Mouse (Mus musculus) retina, adult 2 months (tissue): ENCODE results near the gene Gramd1c.

ENCODE experiments used
- DNase-seq: peaks from one replicate; pipeline ENCODE4 v3.0.0-alpha.2; 2012; ENCODE audit warnings: low read depth, low spot score

Gene Gramd1c

GRCm38 (mm10) chr16:44018372-44018771 is 44.8 kb downstream of the Gramd1c start:
- no peak for DNase-seq

GRCm38 (mm10) chr16:44017707-44018106 is 45.4 kb downstream of the Gramd1c start:
- DNase-seq, result no peak

GRCm38 (mm10) chr16:44016164-44016563 is 47.0 kb downstream of the Gramd1c start:
- no peak for DNase-seq

DNA sequence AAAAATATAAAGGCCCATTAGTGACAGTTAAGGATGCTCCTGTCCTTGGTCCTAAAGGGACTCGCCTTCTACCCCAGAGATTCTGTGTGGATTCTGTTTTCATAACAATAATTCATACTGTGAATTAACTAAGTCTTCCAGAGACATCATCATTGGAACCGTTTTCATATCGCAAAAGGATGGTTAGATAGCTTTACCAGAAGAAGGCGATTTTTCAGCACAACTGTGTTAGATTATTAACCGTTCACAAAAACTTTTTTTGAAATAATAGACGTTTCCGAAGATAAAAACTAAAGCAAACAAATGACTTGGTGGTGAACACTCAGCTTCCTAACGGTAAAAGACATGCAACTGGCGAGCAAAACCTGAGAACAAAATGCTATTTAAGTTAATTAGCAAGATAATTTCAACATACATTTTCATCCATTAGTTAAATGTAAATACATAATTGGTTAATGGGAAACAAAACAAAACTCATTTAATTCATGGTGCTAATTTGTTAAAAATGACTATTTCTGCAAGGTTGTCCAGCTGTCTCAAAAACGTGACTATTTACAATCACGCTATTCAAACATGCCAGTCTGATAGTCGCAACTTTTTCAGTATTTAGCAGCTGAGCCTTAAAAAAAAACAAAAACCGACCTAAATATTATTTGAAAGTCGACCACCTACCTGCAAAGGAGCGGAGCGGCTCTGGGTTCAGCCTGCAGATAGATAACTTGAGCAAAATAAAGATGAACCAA is 47.6 kb downstream of the Gramd1c start:
- DNase-seq, result no peak

- no peak for DNase-seq
These were observed 52.1 kb downstream of the Gramd1c start for GRCm38 (mm10) chr16:44011010-44011409.

GRCm38 (mm10) chr16:44002086-44002485 is 61.1 kb downstream of the Gramd1c start:
- DNase-seq, result no peak

DNA sequence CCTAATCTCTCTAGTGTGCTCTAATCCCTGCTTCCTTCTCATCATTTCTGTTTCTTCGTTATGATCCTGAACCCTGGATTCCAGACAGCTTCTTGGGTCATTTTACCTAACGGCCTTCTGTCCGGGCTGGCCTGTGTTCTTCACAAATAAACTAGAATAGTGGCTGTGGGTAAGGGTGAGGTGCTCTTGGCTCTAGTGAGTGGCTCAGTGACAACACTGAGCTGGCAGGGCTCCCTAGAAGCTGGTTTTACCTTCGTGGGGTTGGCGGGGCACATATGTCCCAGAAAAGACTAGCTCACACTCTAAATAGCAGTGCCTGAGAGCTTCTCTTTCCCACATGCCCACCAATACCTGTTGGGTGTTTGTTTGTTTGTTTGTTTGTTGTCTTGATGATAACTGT is 63.6 kb downstream of the Gramd1c start:
- no peak for DNase-seq

DNA sequence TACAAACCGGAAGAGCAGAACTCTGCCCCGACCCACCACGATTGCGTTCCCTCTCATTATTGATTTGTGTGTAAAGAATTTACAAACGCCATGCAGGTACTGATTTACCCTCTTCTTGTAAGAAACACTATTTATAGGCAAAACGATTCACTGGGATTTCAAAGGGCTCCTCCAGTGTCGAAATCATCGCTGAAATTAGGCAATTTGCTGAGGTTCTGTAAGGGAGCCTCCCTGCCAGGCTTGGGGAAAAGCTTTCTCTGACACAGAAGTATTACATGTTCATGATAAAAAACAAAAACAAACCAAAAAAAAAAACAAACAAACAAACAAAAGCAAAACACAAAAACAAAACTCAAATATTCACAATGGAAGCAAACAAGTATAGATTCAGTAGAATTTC is 64.0 kb downstream of the Gramd1c start:
- no peak for DNase-seq

- DNase-seq, result no peak
These were observed 68.5 kb downstream of the Gramd1c start for GRCm38 (mm10) chr16:43994623-43995022.

DNA sequence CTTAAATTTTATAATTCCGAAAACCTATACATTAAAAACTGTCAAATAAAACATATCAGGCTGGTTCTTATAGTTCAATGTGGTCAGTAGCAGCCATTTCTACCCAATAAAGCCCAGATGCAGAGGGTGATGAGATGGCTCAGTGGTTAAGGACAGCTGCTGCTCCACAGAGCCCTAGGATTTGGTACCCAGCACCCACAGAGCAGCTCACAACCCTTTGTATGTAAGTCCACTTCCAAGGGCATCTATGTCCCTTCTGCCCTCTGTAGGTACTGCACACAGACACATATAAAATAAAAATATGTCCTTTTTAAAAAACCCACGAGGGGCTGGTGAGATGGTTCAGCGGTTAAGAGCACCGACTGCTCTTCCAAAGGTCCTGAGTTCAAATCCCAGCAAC is 76.8 kb downstream of the Gramd1c start:
- DNase-seq, result no peak

- DNase-seq, result no peak
These were observed 83.0 kb downstream of the Gramd1c start for GRCm38 (mm10) chr16:43980110-43980609.

DNA sequence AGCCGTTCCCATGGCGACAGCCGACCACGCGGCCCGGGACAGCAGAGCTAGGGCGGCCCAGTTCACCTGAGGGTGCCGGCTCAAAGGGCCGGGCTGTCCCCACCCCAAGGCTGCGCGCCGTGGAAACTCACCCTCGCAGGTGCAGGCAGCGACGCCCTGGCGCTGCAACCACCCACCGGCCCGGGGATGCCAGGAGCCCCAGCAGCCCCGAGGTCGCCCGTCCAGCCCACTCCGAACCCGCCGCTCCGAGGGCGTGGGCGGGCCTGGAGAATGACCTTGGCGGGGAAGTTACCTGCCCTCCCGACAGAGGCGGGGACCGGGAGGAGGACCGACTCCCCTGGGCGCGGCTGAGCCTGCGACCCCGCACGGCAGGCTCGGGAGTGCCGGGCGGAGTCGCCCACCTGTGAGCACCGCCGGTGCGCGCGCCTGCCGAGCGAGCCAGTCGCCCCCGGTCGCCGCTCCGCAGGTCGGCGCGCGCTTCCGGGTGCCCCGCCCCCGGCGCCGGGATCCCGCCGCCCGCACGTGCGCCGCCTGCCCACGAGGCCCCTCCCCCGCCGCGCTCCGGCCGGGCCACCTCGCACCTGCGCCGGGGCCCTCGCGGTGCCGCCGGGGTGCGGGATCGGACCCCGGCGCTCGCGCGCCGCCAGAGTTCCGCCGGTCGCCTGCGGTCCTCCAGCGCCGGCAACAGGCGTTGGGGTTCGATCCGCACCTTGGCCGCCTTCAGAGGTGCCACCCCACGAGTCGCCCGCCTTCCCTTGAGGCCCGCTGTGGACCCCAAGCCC is 83.6 kb downstream of the Gramd1c start, which contains the start of gene Zdhhc23:
Zdhhc23 (minus strand) TSS at position 464 of the 782 bp plus-strand sequence.
- DNase-seq, result no peak

GRCm38 (mm10) chr16:43979010-43979327 is 84.2 kb downstream of the Gramd1c start:
- no peak for DNase-seq

DNA sequence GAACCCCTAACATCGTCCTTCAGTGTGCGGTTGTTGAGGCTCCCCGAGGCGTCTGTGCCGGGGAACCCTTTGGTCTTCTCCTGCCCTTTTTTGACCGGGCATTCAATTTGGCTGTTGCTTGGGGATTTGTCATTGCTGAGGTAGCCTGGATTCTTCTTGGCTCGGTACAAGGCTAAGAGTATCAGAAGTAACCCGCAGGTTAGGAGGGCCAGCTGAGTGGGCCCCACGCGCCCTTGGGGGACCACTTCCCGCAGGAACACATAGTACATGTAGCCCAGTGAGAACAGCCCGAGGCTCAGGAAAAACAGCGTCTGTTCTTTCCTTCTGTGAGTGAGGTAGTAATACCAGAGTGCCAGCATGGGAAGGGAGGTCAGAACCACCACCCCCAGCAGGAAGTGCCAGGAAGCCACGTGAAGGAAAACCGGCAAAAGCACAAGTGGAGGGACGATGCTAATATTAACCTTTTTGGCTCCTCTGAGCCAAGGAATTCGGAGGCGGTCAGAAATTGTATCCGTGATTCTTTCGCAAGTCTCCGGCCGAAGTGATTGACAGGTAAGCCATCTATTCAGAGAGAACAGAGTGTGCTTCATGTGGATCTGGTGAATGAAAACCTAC is 89.4 kb downstream of the Gramd1c start:
- no peak for DNase-seq

DNA sequence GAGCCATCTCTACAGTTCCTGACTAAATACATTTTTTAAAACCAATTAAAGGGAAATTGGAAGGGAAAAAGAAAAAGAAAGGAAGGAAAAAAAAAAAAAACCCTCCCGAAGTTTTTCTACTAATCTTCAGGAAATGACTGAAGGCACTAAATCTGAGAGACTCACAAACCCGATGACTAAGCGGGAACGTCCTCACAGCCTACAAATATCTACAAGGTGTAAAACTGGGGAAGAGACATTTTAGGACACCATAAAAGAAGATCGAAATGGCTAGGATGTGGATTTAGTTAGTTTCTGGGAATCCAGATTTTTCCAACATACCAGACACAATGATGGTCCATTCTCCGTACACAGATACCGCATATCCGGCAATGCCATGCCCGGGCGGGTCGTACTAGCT is 90.0 kb downstream of the Gramd1c start:
- DNase-seq, result no peak

DNA sequence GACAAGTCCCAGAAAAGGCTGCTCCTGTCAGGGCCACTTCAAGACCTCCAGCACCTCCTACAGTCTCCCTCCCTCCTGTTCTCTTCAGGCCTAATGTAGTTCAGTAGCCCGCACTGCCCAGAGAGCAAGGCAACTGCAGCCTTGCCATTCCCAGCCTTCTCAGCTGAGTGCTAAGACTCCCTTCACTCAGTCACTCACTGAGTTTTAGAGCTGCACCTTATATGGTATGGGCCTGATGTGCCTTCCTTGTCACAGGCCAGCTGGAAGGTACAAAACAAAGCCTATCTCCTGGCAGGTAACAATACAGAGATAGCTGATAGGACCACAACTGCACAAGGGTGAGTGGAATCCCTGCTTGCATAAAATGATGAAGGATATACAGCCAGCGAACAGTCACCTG is 90.8 kb downstream of the Gramd1c start:
- no peak for DNase-seq

- DNase-seq, result no peak
These were observed 91.4 kb downstream of the Gramd1c start for GRCm38 (mm10) chr16:43971741-43972140.

DNA sequence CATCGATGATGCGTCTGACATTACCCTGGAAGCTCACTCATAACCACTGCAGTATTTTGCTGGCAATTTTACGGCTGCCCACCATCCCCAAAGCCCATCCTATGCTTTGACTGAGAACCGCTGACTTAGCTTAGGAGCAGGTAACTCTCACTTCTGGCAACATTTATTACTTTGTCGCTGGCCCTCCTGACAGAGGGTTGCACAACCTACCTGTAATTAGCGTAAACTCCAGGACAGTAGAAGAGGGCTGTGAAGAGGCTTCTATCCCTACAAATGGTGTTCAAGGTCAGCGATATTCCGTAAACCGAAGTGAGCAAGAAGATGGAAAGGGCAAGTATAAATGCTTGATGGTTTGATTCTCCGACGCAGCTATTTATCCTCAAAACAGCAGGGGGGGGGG is 92.0 kb downstream of the Gramd1c start:
- DNase-seq, result no peak

- no peak for DNase-seq
These were observed 92.7 kb downstream of the Gramd1c start for GRCm38 (mm10) chr16:43970426-43970825.

- DNase-seq, result no peak
These were observed 97.3 kb downstream of the Gramd1c start for GRCm38 (mm10) chr16:43965781-43966389.

GRCm38 (mm10) chr16:43963780-43964179 is 99.4 kb downstream of the Gramd1c start:
- DNase-seq, result no peak

GRCm38 (mm10) chr16:43963291-43963690 is 99.9 kb downstream of the Gramd1c start:
- DNase-seq, result no peak
